Mouse (Mus musculus) effector memory CD4-positive, alpha-beta T cell, adult 5 months (primary cell): ENCODE data around the gene Zfp692. TPM values are rescaled to one million over a fixed set of nuclear protein-coding genes. Genes with fewer than 3 reads are reported as not detected.

ENCODE experiments used
- polyA plus RNA-seq: library from polyadenylated mRNA; unstranded; fragments of 100-300 nt; shearing (Covaris generic); gene quantifications from one replicate; pipeline ENCODE4 v1.2.1, GENCODE M21; 2017

Gene Zfp692
- polyA plus RNA-seq = 42.3 TPM

GRCm38 (mm10) chr11:58306860-58307308 lies at the start of gene Zfp692:
Gene Zfp692 (plus strand): TSS chr11:58307069.

GRCm38 (mm10) chr11:58274572-58274971 lies 32.3 kb upstream of the Zfp692 start, which contains the start of gene 4930438A08Rik:
Gene 4930438A08Rik (plus strand): TSS chr11:58274799.

GRCm38 (mm10) chr11:58330276-58331148 lies 23.6 kb downstream of the Zfp692 start, which contains the start of the genes Zfp672 and Sh3bp5l:
Gene Zfp672 (minus strand): TSS chr11:58330339.
Gene Sh3bp5l (plus strand): TSS chr11:58330724.

Other genes with a start within 250 kb of the Zfp692 start
- gene Gm12248, start 213.9 kb upstream of the Zfp692 start, polyA plus RNA-seq = not detected
- gene Cnot8, start 202.9 kb upstream of the Zfp692 start, polyA plus RNA-seq = 68.4 TPM
- gene Gemin5, start 138.5 kb upstream of the Zfp692 start, polyA plus RNA-seq = 10.3 TPM
- gene Mrpl22, start 135.4 kb upstream of the Zfp692 start, polyA plus RNA-seq = 23.5 TPM
- 175 TPM for gene Igtp, start 107.5 kb upstream of the Zfp692 start, polyA plus RNA-seq
- 46.9 TPM for gene Irgm2, start 107.5 kb upstream of the Zfp692 start, polyA plus RNA-seq
- gene 4930438A08Rik, start 32.3 kb upstream of the Zfp692 start, polyA plus RNA-seq = not detected
- 44.2 TPM for gene Zfp672, start 23.3 kb downstream of the Zfp692 start, polyA plus RNA-seq
- 18.9 TPM for gene Sh3bp5l, start 23.7 kb downstream of the Zfp692 start, polyA plus RNA-seq
- not detected for gene Lypd8, start 72.0 kb downstream of the Zfp692 start, polyA plus RNA-seq
- not detected for gene 1810065E05Rik, start 114.0 kb downstream of the Zfp692 start, polyA plus RNA-seq
- gene Gm12253, start 125.5 kb downstream of the Zfp692 start, polyA plus RNA-seq = not detected
- gene Lypd9, start 145.9 kb downstream of the Zfp692 start, polyA plus RNA-seq = not detected
- not detected for gene Olfr30, start 155.2 kb downstream of the Zfp692 start, polyA plus RNA-seq
- not detected for gene Olfr332, start 185.5 kb downstream of the Zfp692 start, polyA plus RNA-seq
- gene Olfr331, start 195.5 kb downstream of the Zfp692 start, polyA plus RNA-seq = not detected
- 0.41 TPM for gene Olfr330, start 227.8 kb downstream of the Zfp692 start, polyA plus RNA-seq
- gene Olfr329-ps, start 239.4 kb downstream of the Zfp692 start, polyA plus RNA-seq = not detected
- gene Olfr328, start 248.6 kb downstream of the Zfp692 start, polyA plus RNA-seq = 0.19 TPM